Mouse (Mus musculus) cerebellum, adult 9-11 months (tissue): ENCODE measurements around the gene Ebf3.

Source experiments
- DNase-seq: peaks from one replicate; pipeline ENCODE4 v3.0.0; 2022

Gene Ebf3

GRCm38 (mm10) chr7:137313904-137314691 lies at the start of gene Ebf3:
TSS of gene Ebf3 (minus strand) at chr7:137314445.
- DNase-seq = no peak

- no peak for DNase-seq
Observed at GRCm38 (mm10) chr7:137346860-137347259, 32.6 kb upstream of the Ebf3 start.

GRCm38 (mm10) chr7:137346068-137346467 lies 31.8 kb upstream of the Ebf3 start:
- DNase-seq = no peak

- DNase-seq = no peak
Observed at GRCm38 (mm10) chr7:137333951-137334350, 19.7 kb upstream of the Ebf3 start.

- DNase-seq = no peak
Observed at GRCm38 (mm10) chr7:137322926-137323325, 8.7 kb upstream of the Ebf3 start.

GRCm38 (mm10) chr7:137321961-137322784 lies 7.9 kb upstream of the Ebf3 start:
- no peak for DNase-seq

GRCm38 (mm10) chr7:137321141-137321813 lies 7.0 kb upstream of the Ebf3 start:
- no peak for DNase-seq

GRCm38 (mm10) chr7:137320320-137320719 lies 6.1 kb upstream of the Ebf3 start:
- DNase-seq = no peak

- no peak for DNase-seq
Observed at GRCm38 (mm10) chr7:137318924-137319885, 5.0 kb upstream of the Ebf3 start.

GRCm38 (mm10) chr7:137318383-137318775 lies 4.1 kb upstream of the Ebf3 start:
- DNase-seq = no peak

GRCm38 (mm10) chr7:137317659-137318382 lies 3.6 kb upstream of the Ebf3 start:
- DNase-seq = no peak

- no peak for DNase-seq
Observed at GRCm38 (mm10) chr7:137316926-137317658, 2.8 kb upstream of the Ebf3 start.

GRCm38 (mm10) chr7:137316181-137316925 lies 2.1 kb upstream of the Ebf3 start:
- DNase-seq = no peak

GRCm38 (mm10) chr7:137315544-137315940 lies 1.3 kb upstream of the Ebf3 start:
- DNase-seq = no peak

GRCm38 (mm10) chr7:137314710-137315543 lies 682 bp upstream of the Ebf3 start:
- DNase-seq = no peak

- no peak for DNase-seq
Observed at GRCm38 (mm10) chr7:137313183-137313903, 902 bp downstream of the Ebf3 start.

GRCm38 (mm10) chr7:137312933-137313182 lies 1.4 kb downstream of the Ebf3 start:
- no peak for DNase-seq

- no peak for DNase-seq
Observed at GRCm38 (mm10) chr7:137312166-137312932, 1.9 kb downstream of the Ebf3 start.
